Mouse (Mus musculus): ENCODE measurements at regions not wholly inside any gene's neighbourhood (a gene's known extent, or its start where the extent isn't known, plus 50 kb on each side); places are given as distances from the start of the nearest gene placed in this dataset.

- H3K4me1 ChIP-seq (ENCODE audit: control insufficient read depth, insufficient read depth, low read length), result peaks cover 49% of the 10 kb centered on the region
Observed at GRCm38 (mm10) chr2:30707099-30708000, 96.1 kb downstream of the 1700001O22Rik start.

GRCm38 (mm10) chr2:30706036-30706435 is 97.4 kb downstream of the 1700001O22Rik start:
- no peaks in the 10 kb centered on the region for H3K27me3 ChIP-seq (replicated peaks; ENCODE audit: control insufficient read depth, insufficient read depth, low read length)
- DNase-seq (ENCODE audit: low spot score) (no peak), ATAC-seq (ENCODE audit: low read depth) (no peak)
- no peaks in the 10 kb centered on the region for H3K9me3 ChIP-seq (ENCODE audit: control insufficient read depth, low read length)
- H3K9ac ChIP-seq (ENCODE audit: low read depth, low read length), result no peak overlapping the region
- no peak overlapping the region for H3K4me3 ChIP-seq (ENCODE audit: low read depth, low read length)
- H3K27ac ChIP-seq (replicated peaks; ENCODE audit: low read depth, low read length), result 0 out of 2 replicates have a peak overlapping the region, but pooled peaks have one; percentile 100
- H3K4me1 ChIP-seq (ENCODE audit: control insufficient read depth, insufficient read depth, low read length), result peaks cover 38% of the 10 kb centered on the region
- 72% methylated on average over 5 of the region's 5 CpGs for WGBS
- no peak overlapping the region for H3K4me2 ChIP-seq (ENCODE audit: low read depth, low read length)
- no peaks in the 10 kb centered on the region for H3K36me3 ChIP-seq (ENCODE audit: control insufficient read depth, insufficient read depth, low read length)

More at GRCm38 (mm10) chr2:30707099-30708000, 96.1 kb downstream of the 1700001O22Rik start:
- no peaks in the 10 kb centered on the region for H3K9me3 ChIP-seq (ENCODE audit: control insufficient read depth, low read length)
- WGBS, result 4% methylated on average over 33 of the region's 44 CpGs
- peak overlapping the region; percentile 83 for H3K9ac ChIP-seq (ENCODE audit: low read depth, low read length)
- ATAC-seq (ENCODE audit: low read depth) (peak; percentile 16), DNase-seq (ENCODE audit: low spot score) (peak; percentile 92)
- peak overlapping the region; percentile 94 for H3K4me2 ChIP-seq (ENCODE audit: low read depth, low read length)
- H3K27me3 ChIP-seq (replicated peaks; ENCODE audit: control insufficient read depth, insufficient read depth, low read length), result no peaks in the 10 kb centered on the region
- no peaks in the 10 kb centered on the region for H3K36me3 ChIP-seq (ENCODE audit: control insufficient read depth, insufficient read depth, low read length)
- H3K27ac ChIP-seq (replicated peaks; ENCODE audit: low read depth, low read length), result peak overlapping the region; percentile 100
- peak overlapping the region; percentile 39 for H3K4me3 ChIP-seq (ENCODE audit: low read depth, low read length)

GRCm38 (mm10) chr2:30703308-30703707 is 100.2 kb downstream of the 1700001O22Rik start:
- Histone ChIP-seq H3K4me2 (ENCODE audit: low read depth, low read length) (no peak overlapping the region), H3K27ac (replicated peaks; ENCODE audit: low read depth, low read length) (no peak overlapping the region), H3K9ac (ENCODE audit: low read depth, low read length) (no peak overlapping the region), H3K4me3 (ENCODE audit: low read depth, low read length) (no peak overlapping the region), H3K9me3 (ENCODE audit: control insufficient read depth, low read length) (no peaks in the 10 kb centered on the region), H3K4me1 (ENCODE audit: control insufficient read depth, insufficient read depth, low read length) (peaks cover 26% of the 10 kb centered on the region), H3K36me3 (ENCODE audit: control insufficient read depth, insufficient read depth, low read length) (no peaks in the 10 kb centered on the region), H3K27me3 (replicated peaks; ENCODE audit: control insufficient read depth, insufficient read depth, low read length) (no peaks in the 10 kb centered on the region)
- no peak for DNase-seq (ENCODE audit: low spot score)
- no peak for ATAC-seq (ENCODE audit: low read depth)
- 81% methylated on average over 1 of the region's 1 CpGs for WGBS

GRCm38 (mm10) chr2:30702711-30703110 is 100.8 kb downstream of the 1700001O22Rik start:
- no peaks in the 10 kb centered on the region for H3K9me3 ChIP-seq (ENCODE audit: control insufficient read depth, low read length)
- DNase-seq (ENCODE audit: low spot score) (peak; percentile 54), ATAC-seq (ENCODE audit: low read depth) (no peak)
- no peak overlapping the region for H3K4me2 ChIP-seq (ENCODE audit: low read depth, low read length)
- H3K4me3 ChIP-seq (ENCODE audit: low read depth, low read length), result no peak overlapping the region
- peaks cover 24% of the 10 kb centered on the region for H3K4me1 ChIP-seq (ENCODE audit: control insufficient read depth, insufficient read depth, low read length)
- peak overlapping the region; percentile 58 for H3K27ac ChIP-seq (replicated peaks; ENCODE audit: low read depth, low read length)
- H3K9ac ChIP-seq (ENCODE audit: low read depth, low read length), result no peak overlapping the region
- no peaks in the 10 kb centered on the region for H3K27me3 ChIP-seq (replicated peaks; ENCODE audit: control insufficient read depth, insufficient read depth, low read length)
- WGBS, result 21% methylated on average over 7 of the region's 7 CpGs
- no peaks in the 10 kb centered on the region for H3K36me3 ChIP-seq (ENCODE audit: control insufficient read depth, insufficient read depth, low read length)

- 91% methylated on average over 2 of the region's 2 CpGs for WGBS
- Histone ChIP-seq H3K4me1 (ENCODE audit: control insufficient read depth, insufficient read depth, low read length) (peaks cover 8% of the 10 kb centered on the region), H3K36me3 (ENCODE audit: control insufficient read depth, insufficient read depth, low read length) (no peaks in the 10 kb centered on the region), H3K4me3 (ENCODE audit: low read depth, low read length) (no peak overlapping the region), H3K9ac (ENCODE audit: low read depth, low read length) (no peak overlapping the region), H3K4me2 (ENCODE audit: low read depth, low read length) (no peak overlapping the region), H3K9me3 (ENCODE audit: control insufficient read depth, low read length) (no peaks in the 10 kb centered on the region), H3K27ac (replicated peaks; ENCODE audit: low read depth, low read length) (no peak overlapping the region), H3K27me3 (replicated peaks; ENCODE audit: control insufficient read depth, insufficient read depth, low read length) (no peaks in the 10 kb centered on the region)
- DNase-seq (ENCODE audit: low spot score) (no peak), ATAC-seq (ENCODE audit: low read depth) (no peak)
Observed at GRCm38 (mm10) chr2:30700890-30701289, 102.6 kb downstream of the 1700001O22Rik start.

- H3K4me1 ChIP-seq (ENCODE audit: control insufficient read depth, insufficient read depth, low read length), result peaks cover 11% of the 10 kb centered on the region
- no peak overlapping the region for H3K4me2 ChIP-seq (ENCODE audit: low read depth, low read length)
- H3K9me3 ChIP-seq (ENCODE audit: control insufficient read depth, low read length), result no peaks in the 10 kb centered on the region
- H3K27me3 ChIP-seq (replicated peaks; ENCODE audit: control insufficient read depth, insufficient read depth, low read length), result no peaks in the 10 kb centered on the region
- H3K9ac ChIP-seq (ENCODE audit: low read depth, low read length), result no peak overlapping the region
- H3K27ac ChIP-seq (replicated peaks; ENCODE audit: low read depth, low read length), result peak overlapping the region; percentile 65
- DNase-seq (ENCODE audit: low spot score) (no peak), ATAC-seq (ENCODE audit: low read depth) (no peak)
- H3K36me3 ChIP-seq (ENCODE audit: control insufficient read depth, insufficient read depth, low read length), result no peaks in the 10 kb centered on the region
- H3K4me3 ChIP-seq (ENCODE audit: low read depth, low read length), result no peak overlapping the region
- WGBS, result 100% methylated on average over 1 of the region's 1 CpGs
Observed at GRCm38 (mm10) chr2:30700471-30700870, 103.0 kb downstream of the 1700001O22Rik start.

GRCm38 (mm10) chr2:30699797-30700454 is 103.5 kb downstream of the 1700001O22Rik start:
- H3K36me3 ChIP-seq (ENCODE audit: control insufficient read depth, insufficient read depth, low read length), result no peaks in the 10 kb centered on the region
- ATAC-seq (ENCODE audit: low read depth), result peak; percentile 71
- H3K27me3 ChIP-seq (replicated peaks; ENCODE audit: control insufficient read depth, insufficient read depth, low read length), result no peaks in the 10 kb centered on the region
- WGBS, result 31% methylated on average over 6 of the region's 6 CpGs
- peaks cover 14% of the 10 kb centered on the region for H3K4me1 ChIP-seq (ENCODE audit: control insufficient read depth, insufficient read depth, low read length)
- H3K4me2 ChIP-seq (ENCODE audit: low read depth, low read length), result peak overlapping the region; percentile 37
- DNase-seq (ENCODE audit: low spot score), result peak; percentile 90
- H3K4me3 ChIP-seq (ENCODE audit: low read depth, low read length), result no peak overlapping the region
- H3K9ac ChIP-seq (ENCODE audit: low read depth, low read length), result peak overlapping the region; percentile 17; the same call in 1 of the 2 replicates
- peak overlapping the region; percentile 65 for H3K27ac ChIP-seq (replicated peaks; ENCODE audit: low read depth, low read length)
- H3K9me3 ChIP-seq (ENCODE audit: control insufficient read depth, low read length), result no peaks in the 10 kb centered on the region

- DNase-seq (ENCODE audit: low spot score), result no peak
- Histone ChIP-seq H3K36me3 (ENCODE audit: control insufficient read depth, insufficient read depth, low read length) (no peaks in the 10 kb centered on the region), H3K4me1 (ENCODE audit: control insufficient read depth, insufficient read depth, low read length) (peaks cover 19% of the 10 kb centered on the region), H3K4me3 (ENCODE audit: low read depth, low read length) (no peak overlapping the region), H3K27ac (replicated peaks; ENCODE audit: low read depth, low read length) (no peak overlapping the region), H3K9me3 (ENCODE audit: control insufficient read depth, low read length) (no peaks in the 10 kb centered on the region), H3K27me3 (replicated peaks; ENCODE audit: control insufficient read depth, insufficient read depth, low read length) (no peaks in the 10 kb centered on the region), H3K4me2 (ENCODE audit: low read depth, low read length) (no peak overlapping the region), H3K9ac (ENCODE audit: low read depth, low read length) (no peak overlapping the region)
- no peak for ATAC-seq (ENCODE audit: low read depth)
- WGBS, result 64% methylated on average over 6 of the region's 6 CpGs
Observed at GRCm38 (mm10) chr2:30698758-30699535, 104.1 kb downstream of the Cstad start.
